Mouse (Mus musculus) ovary, postnatal 36 days (tissue): ENCODE measurements around the gene Akp3.

Experiments used
- DNase-seq: peaks from one replicate; pipeline ENCODE4 v3.0.0; 2022; ENCODE audit warnings: low spot score, mixed read lengths

Akp3 gene

DNA sequence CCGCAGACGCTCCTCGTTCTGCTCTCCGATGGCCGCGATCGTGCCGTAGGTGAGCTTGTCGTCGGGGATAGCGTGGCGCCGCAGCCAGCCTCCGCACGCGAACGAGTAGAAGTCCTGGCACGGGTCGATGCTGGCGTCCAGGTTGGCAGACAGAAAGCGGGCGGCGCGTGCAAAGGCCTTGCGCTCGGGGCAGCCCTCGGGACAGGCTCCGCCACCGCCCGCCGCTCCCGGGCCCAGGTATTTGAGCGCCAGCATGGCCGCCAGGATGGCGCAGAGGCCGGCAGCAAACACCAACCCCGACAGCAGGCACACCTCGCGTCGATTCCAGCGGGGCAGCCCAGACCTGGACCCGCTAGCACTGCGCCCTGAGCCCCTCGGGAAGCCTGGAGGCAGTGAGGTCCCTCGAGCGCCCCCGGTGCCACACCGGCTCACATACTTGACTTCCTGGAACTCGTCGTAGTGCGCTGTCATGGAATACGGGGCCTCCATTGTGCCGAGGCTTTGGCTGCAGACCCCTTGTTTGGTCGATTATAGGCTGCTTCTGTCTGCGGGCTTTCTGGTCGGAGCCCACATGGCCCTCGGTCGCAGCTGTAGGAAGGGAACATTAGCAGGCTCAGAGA lies 29.8 kb downstream of the Akp3 start:
- no peak for DNase-seq

DNA sequence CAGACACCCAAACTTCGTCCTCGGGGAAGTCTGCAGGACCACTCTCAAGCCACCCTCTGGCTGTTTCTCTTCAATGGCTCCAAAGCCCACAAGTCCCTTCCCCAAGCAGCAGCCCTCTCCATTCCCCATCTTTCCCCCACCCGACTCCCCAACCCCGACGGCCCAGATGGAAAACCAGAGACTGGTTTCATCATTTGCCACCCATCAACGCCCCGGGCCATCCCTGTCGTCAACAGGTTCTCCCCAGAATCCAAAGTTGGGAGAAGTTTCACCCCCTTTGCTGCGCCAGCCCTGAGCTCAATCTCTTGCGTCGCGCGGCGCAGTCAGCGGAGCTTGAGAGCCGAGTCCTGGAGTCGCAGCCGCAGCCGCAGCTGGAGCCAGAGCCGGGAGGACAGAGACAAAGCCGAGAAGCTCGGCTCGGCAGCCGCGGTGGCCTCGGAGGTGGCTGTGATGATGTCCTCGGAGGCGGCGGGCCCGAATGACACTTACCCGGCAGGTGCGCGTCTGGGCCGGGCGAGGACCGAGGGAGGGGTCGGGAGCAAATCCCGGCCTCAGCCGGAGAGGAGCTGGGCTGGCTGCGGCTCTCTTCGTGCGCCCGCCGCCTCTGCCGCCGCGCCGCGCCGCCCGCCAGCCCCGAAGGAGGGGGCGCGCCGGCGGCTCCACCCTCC lies 30.9 kb downstream of the Akp3 start:
- no peak for DNase-seq

DNA sequence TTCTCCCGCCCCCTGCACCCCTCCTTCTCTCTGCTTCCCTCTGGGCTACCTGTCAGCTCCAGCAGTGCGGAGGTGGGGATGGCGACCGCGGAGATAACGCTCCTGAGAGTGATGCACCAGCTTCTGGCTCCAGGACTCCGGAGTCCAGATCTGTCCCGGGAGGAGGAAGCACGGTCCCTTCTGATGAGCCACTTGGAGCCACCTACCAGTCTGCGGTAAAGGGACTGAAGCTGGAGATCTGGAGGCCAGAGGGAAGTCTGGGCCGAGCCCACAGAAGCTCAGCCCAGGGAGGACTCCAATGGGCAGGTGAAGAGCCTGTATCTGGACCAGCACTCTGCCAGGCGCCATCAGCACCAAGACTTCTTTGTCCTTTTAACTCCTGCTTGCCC lies 31.4 kb downstream of the Akp3 start, which contains the start of gene Ecel1:
Gene Ecel1, minus strand, starts transcription at position 323 of the 389 bp plus-strand sequence.
- DNase-seq: no peak

DNA sequence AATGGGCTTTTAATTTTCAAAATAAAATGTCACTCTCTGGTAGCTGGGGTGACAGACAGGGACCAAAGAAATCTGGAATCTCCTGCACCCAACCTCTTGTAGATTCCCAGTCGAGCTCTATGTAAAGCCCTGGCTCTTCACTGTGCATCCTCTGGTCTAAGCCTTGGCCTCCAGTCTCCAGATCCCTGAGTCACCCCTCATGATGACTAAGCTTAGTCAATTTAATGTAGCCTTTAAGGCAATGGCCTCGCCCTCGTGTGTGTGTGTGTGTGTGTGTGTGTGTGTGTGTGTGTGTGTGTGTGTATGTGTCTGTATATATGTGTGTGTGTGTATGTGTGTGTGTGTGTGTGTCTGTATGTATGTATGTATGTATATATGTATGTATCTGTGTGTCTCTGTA lies 34.6 kb downstream of the Akp3 start:
- DNase-seq: no peak

DNA sequence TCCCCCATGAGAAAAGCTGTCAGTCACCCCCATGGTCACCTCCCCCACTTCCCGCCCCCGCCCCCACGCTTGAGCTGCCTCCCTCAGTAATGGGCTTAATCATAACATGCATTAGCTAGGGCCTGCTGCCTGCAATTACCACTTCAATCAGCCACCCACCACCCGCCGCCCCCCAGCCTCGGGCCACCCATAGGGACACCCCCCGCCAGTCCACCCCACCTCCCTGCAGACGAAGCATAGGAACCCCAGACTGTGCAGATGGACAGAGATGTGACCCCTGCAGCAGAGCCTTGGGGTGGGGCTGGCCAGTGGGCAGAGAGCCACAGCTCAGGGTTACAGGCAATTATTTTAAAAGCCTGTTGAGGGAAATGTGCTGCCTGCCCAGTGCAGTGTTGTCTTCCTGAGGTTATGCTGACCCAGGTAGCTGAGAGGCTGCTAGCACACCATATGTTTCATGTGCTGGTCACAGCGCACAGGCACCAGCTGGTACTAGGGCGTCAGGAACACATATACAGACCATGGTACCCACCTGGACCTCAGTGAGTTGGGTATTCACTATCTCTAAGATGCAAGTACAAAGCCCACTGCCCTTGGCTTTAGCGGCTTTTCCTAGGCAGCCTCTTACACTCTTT lies 39.5 kb downstream of the Akp3 start:
- no peak for DNase-seq

DNA sequence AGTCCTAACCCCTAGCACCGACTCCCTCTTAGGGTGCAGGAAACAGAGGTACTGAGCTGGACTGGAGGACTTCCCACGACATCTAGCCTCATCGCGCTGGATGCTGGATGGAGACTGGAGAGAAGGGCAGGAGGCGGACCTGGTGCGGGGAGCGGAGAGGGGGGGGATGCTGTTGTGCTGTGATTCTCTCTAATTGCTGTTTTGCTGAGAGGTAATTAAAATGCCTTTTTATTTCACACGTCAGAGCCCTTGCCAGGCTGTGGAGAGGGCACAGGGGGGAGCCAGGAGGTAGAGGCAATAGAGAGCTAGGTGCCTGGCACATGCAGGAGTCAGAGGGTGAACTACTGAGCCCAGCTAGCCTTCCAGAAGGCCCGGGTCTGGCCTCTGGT lies 40.0 kb downstream of the Akp3 start:
- no peak for DNase-seq

DNA sequence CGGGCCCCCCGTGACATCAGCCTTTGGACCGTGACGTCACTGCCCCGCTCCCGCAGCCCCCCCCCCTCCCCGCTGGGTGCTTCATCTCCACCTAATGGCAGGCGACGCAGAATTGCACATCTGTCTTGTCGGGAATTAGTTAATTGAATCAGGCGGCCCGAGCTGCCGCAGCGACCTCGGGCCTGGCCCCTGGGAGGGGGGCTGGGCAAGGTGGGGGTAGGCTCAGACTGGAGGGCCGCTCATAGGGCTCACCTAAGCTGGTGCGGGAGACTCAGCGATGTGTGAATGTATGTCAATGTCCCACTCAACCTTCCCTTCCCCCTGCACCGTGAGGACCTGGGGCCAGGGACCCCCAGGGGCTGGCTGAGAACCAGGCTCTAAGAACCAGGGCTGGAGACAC lies 45.7 kb downstream of the Akp3 start:
- DNase-seq: no peak

DNA sequence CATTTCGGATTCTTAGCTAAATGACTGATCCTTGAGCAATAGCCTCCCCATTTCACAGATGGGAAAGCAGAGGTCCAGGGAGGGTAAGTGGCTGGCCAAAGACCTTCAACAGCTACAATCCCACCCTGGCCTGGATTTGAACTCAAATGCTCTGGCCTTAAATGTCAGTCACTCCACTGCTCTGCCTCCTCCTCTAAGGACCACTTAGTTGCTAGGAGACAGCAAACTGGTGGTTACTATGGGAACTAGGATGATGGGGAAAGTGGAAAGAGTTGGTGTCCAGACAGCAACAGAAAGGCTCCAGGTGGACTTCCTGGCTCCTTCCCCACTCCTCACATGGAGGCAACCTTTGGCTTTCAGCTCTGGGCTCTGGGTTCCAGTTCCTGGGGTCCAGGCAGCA lies 46.5 kb downstream of the Akp3 start:
- DNase-seq: no peak

DNA sequence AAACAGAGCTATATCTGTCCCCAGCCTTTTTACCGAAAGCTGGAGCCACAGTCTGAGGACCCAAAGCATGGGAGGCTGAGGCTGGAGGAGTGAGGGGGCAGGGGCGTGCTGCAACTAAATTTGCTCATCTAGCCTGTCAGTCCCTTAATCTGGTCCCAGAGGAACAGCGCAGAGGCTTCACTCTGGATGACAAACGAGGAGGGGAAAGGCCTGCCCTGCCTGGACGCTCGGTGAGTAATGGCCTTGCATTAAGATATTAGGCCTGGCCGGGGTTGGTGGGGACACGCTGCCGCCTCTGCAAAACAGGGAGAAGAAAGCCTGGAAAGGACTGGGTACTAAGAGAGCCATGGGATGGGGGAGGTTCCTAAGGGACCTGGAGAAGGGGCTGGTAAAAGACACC lies 47.5 kb downstream of the Akp3 start:
- DNase-seq: no peak

DNA sequence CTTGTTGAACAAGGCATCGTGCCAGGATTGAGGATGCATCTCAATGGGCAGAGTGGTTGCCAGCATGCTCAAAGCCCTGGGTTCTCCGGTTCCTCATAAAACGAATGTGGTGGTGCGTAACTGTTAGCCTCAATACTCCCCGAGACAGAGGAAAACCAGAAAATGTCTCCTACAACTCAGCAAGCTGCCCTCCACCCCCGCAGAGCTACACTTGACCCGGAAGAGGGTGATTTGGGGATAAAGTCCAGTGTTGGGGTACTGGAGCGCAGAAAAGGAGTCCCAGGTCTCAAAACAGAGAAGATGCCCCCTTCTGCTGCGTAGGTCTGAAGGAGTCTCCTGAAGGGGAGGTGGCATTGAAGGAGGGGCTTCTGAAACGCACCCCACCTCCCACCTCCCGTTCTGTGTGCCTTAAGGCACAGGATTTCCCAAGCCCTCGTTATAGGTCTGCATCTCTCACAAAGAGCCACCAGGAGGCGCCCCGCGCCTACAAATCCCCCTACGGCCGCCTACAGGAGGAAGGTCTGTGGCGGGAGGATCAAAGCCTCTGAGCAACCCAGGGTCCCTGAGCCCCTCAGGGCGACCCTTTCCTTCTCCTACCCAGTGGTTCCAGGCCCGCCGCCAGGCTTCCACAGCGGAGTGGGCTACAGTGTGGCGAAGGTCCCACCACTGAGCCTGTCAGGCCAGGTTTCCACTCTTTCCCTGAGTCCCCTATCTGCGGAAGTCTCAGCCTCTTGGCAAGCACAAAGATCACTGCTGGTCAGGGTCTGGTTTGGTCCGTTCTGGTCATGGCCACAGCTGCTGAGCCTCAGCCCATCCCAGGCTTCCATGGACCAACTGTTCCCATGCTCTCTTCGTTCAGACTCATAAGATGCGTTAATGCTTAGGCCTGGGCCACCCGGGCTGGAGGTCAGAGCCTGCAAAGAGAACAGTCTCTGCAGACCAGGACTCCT lies 49.5 kb downstream of the Akp3 start:
- DNase-seq: peak; percentile 74

DNA sequence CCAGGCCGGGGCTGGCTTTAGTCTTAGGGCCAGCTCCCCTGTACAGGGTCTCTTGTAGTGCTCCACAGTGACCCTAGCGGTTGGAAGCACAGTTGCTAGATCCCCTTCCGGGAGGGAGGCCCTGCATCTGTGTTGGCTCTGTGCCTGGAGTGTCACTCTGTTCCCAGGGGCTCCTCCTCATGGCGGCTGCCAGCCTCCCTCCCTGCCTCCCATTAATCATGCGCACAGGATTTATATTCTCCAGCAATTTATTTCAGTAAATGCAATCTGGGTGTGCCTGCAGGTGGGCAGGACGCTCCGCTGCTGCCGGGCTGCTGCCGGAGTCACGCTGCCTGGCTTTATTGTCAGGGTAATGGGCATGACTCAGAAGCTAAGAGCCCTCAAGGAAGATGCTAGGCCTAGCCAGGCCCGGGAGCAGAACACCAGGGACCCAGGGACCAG lies 51.1 kb downstream of the Akp3 start:
- peak; percentile 62 for DNase-seq
